Mouse (Mus musculus): ENCODE data around the gene Gata5. TPM values are rescaled to one million over a fixed set of nuclear protein-coding genes. Genes with fewer than 3 reads are reported as not detected.

The Gata5 gene
- polyA plus RNA-seq (2014; fragmentation: Nextera tagmentation; extraction: Ambion mirVana): 0.13 and 0.14 TPM in 2 replicates

GRCm38 (mm10) chr2:180334551-180334986, at the start of gene Gata5:
TSS of gene Gata5 (minus strand) at chr2:180334699.
- peak within 1 kb of the TSS; percentile 54 for H3K4me2 ChIP-seq (ENCODE audit: low read depth, low read length)
- H3K9ac ChIP-seq (replicated peaks; ENCODE audit: low read length): peak within 1 kb of the TSS; percentile 37
- ATAC-seq (replicated peaks; ENCODE audit: insufficient number of reproducible peaks, low FRiP score, low TSS enrichment, low read depth) (peak; percentile 36), DNase-seq (ENCODE audit: low spot score) (peak; percentile 45)
- H3K27me3 ChIP-seq (ENCODE audit: control insufficient read depth, insufficient read depth, low read length): peaks cover 40% of the 10 kb centered on the region
- 0% methylated on average over 32 of the region's 33 CpGs for WGBS
- H3K4me1 ChIP-seq (ENCODE audit: control insufficient read depth, insufficient read depth, low read length): peaks cover 6% of the 10 kb centered on the region
- peak within 1 kb of the TSS; percentile 35 for H3K4me3 ChIP-seq (ENCODE audit: low read depth, low read length)
- no peak within 1 kb of the TSS for H3K27ac ChIP-seq (replicated peaks; ENCODE audit: low read depth, low read length)
- no peaks in the 10 kb centered on the region for H3K9me3 ChIP-seq (replicated peaks; ENCODE audit: control insufficient read depth, low read length)
- H3K36me3 ChIP-seq (replicated peaks; ENCODE audit: control insufficient read depth, insufficient read depth, low read depth, low read length): no peaks in the 10 kb centered on the region

GRCm38 (mm10) chr2:180376730-180377129, 42.2 kb upstream of the Gata5 start:
- ATAC-seq (replicated peaks; ENCODE audit: insufficient number of reproducible peaks, low FRiP score, low TSS enrichment, low read depth) (no peak), DNase-seq (ENCODE audit: low spot score) (no peak)
- Histone ChIP-seq H3K9ac (replicated peaks; ENCODE audit: low read length) (no peak overlapping the region), H3K27me3 (ENCODE audit: control insufficient read depth, insufficient read depth, low read length) (no peaks in the 10 kb centered on the region), H3K4me3 (ENCODE audit: low read depth, low read length) (no peak overlapping the region), H3K36me3 (replicated peaks; ENCODE audit: control insufficient read depth, insufficient read depth, low read depth, low read length) (no peaks in the 10 kb centered on the region), H3K9me3 (replicated peaks; ENCODE audit: control insufficient read depth, low read length) (no peaks in the 10 kb centered on the region), H3K4me1 (ENCODE audit: control insufficient read depth, insufficient read depth, low read length) (no peaks in the 10 kb centered on the region), H3K4me2 (ENCODE audit: low read depth, low read length) (no peak overlapping the region), H3K27ac (replicated peaks; ENCODE audit: low read depth, low read length) (no peak overlapping the region)
- WGBS: 84% methylated on average over 5 of the region's 5 CpGs

- H3K4me2 ChIP-seq (ENCODE audit: low read depth, low read length): no peak overlapping the region
- no peak overlapping the region for H3K4me3 ChIP-seq (ENCODE audit: low read depth, low read length)
- 81% methylated on average over 10 of the region's 10 CpGs for WGBS
- ATAC-seq (replicated peaks; ENCODE audit: insufficient number of reproducible peaks, low FRiP score, low TSS enrichment, low read depth) (no peak), DNase-seq (ENCODE audit: low spot score) (no peak)
- no peaks in the 10 kb centered on the region for H3K27me3 ChIP-seq (ENCODE audit: control insufficient read depth, insufficient read depth, low read length)
- H3K9ac ChIP-seq (replicated peaks; ENCODE audit: low read length): no peak overlapping the region
- H3K9me3 ChIP-seq (replicated peaks; ENCODE audit: control insufficient read depth, low read length): no peaks in the 10 kb centered on the region
- H3K36me3 ChIP-seq (replicated peaks; ENCODE audit: control insufficient read depth, insufficient read depth, low read depth, low read length): no peaks in the 10 kb centered on the region
- H3K4me1 ChIP-seq (ENCODE audit: control insufficient read depth, insufficient read depth, low read length): no peaks in the 10 kb centered on the region
- no peak overlapping the region for H3K27ac ChIP-seq (replicated peaks; ENCODE audit: low read depth, low read length)
Observed at GRCm38 (mm10) chr2:180373256-180373655, 38.8 kb upstream of the Gata5 start.

- Histone ChIP-seq H3K4me1 (ENCODE audit: control insufficient read depth, insufficient read depth, low read length) (no peaks in the 10 kb centered on the region), H3K4me2 (ENCODE audit: low read depth, low read length) (no peak overlapping the region), H3K27ac (replicated peaks; ENCODE audit: low read depth, low read length) (no peak overlapping the region), H3K9ac (replicated peaks; ENCODE audit: low read length) (no peak overlapping the region), H3K27me3 (ENCODE audit: control insufficient read depth, insufficient read depth, low read length) (no peaks in the 10 kb centered on the region), H3K36me3 (replicated peaks; ENCODE audit: control insufficient read depth, insufficient read depth, low read depth, low read length) (no peaks in the 10 kb centered on the region), H3K9me3 (replicated peaks; ENCODE audit: control insufficient read depth, low read length) (no peaks in the 10 kb centered on the region), H3K4me3 (ENCODE audit: low read depth, low read length) (no peak overlapping the region)
- ATAC-seq (replicated peaks; ENCODE audit: insufficient number of reproducible peaks, low FRiP score, low TSS enrichment, low read depth): no peak
- 75% methylated on average over 5 of the region's 5 CpGs for WGBS
- DNase-seq (ENCODE audit: low spot score): no peak
Observed at GRCm38 (mm10) chr2:180368359-180368758, 33.9 kb upstream of the Gata5 start.

GRCm38 (mm10) chr2:180367350-180367749, 32.9 kb upstream of the Gata5 start:
- H3K4me1 ChIP-seq (ENCODE audit: control insufficient read depth, insufficient read depth, low read length): no peaks in the 10 kb centered on the region
- no peak overlapping the region for H3K9ac ChIP-seq (replicated peaks; ENCODE audit: low read length)
- DNase-seq (ENCODE audit: low spot score) (no peak), ATAC-seq (replicated peaks; ENCODE audit: insufficient number of reproducible peaks, low FRiP score, low TSS enrichment, low read depth) (no peak)
- H3K9me3 ChIP-seq (replicated peaks; ENCODE audit: control insufficient read depth, low read length): no peaks in the 10 kb centered on the region
- no peaks in the 10 kb centered on the region for H3K27me3 ChIP-seq (ENCODE audit: control insufficient read depth, insufficient read depth, low read length)
- no peak overlapping the region for H3K4me3 ChIP-seq (ENCODE audit: low read depth, low read length)
- 76% methylated on average over 4 of the region's 4 CpGs for WGBS
- H3K4me2 ChIP-seq (ENCODE audit: low read depth, low read length): no peak overlapping the region
- no peaks in the 10 kb centered on the region for H3K36me3 ChIP-seq (replicated peaks; ENCODE audit: control insufficient read depth, insufficient read depth, low read depth, low read length)
- no peak overlapping the region for H3K27ac ChIP-seq (replicated peaks; ENCODE audit: low read depth, low read length)

- no peak for DNase-seq (ENCODE audit: low spot score)
- H3K4me3 ChIP-seq (ENCODE audit: low read depth, low read length): no peak overlapping the region
- ATAC-seq (replicated peaks; ENCODE audit: insufficient number of reproducible peaks, low FRiP score, low TSS enrichment, low read depth): no peak
- no peak overlapping the region for H3K4me2 ChIP-seq (ENCODE audit: low read depth, low read length)
- H3K27ac ChIP-seq (replicated peaks; ENCODE audit: low read depth, low read length): no peak overlapping the region
- H3K9ac ChIP-seq (replicated peaks; ENCODE audit: low read length): no peak overlapping the region
- no peaks in the 10 kb centered on the region for H3K9me3 ChIP-seq (replicated peaks; ENCODE audit: control insufficient read depth, low read length)
- no peaks in the 10 kb centered on the region for H3K4me1 ChIP-seq (ENCODE audit: control insufficient read depth, insufficient read depth, low read length)
- WGBS: 80% methylated on average over 3 of the region's 3 CpGs
- H3K27me3 ChIP-seq (ENCODE audit: control insufficient read depth, insufficient read depth, low read length): no peaks in the 10 kb centered on the region
- H3K36me3 ChIP-seq (replicated peaks; ENCODE audit: control insufficient read depth, insufficient read depth, low read depth, low read length): no peaks in the 10 kb centered on the region
Observed at GRCm38 (mm10) chr2:180363434-180363720, 28.9 kb upstream of the Gata5 start.

GRCm38 (mm10) chr2:180362585-180363433, 28.3 kb upstream of the Gata5 start:
- H3K27ac ChIP-seq (replicated peaks; ENCODE audit: low read depth, low read length): no peak overlapping the region
- no peak overlapping the region for H3K4me3 ChIP-seq (ENCODE audit: low read depth, low read length)
- H3K4me1 ChIP-seq (ENCODE audit: control insufficient read depth, insufficient read depth, low read length): no peaks in the 10 kb centered on the region
- DNase-seq (ENCODE audit: low spot score) (no peak), ATAC-seq (replicated peaks; ENCODE audit: insufficient number of reproducible peaks, low FRiP score, low TSS enrichment, low read depth) (no peak)
- no peak overlapping the region for H3K4me2 ChIP-seq (ENCODE audit: low read depth, low read length)
- H3K36me3 ChIP-seq (replicated peaks; ENCODE audit: control insufficient read depth, insufficient read depth, low read depth, low read length): no peaks in the 10 kb centered on the region
- H3K9me3 ChIP-seq (replicated peaks; ENCODE audit: control insufficient read depth, low read length): no peaks in the 10 kb centered on the region
- H3K9ac ChIP-seq (replicated peaks; ENCODE audit: low read length): no peak overlapping the region
- no peaks in the 10 kb centered on the region for H3K27me3 ChIP-seq (ENCODE audit: control insufficient read depth, insufficient read depth, low read length)
- WGBS: 70% methylated on average over 7 of the region's 7 CpGs

GRCm38 (mm10) chr2:180359062-180359461, 24.6 kb upstream of the Gata5 start:
- no peaks in the 10 kb centered on the region for H3K9me3 ChIP-seq (replicated peaks; ENCODE audit: control insufficient read depth, low read length)
- no peak overlapping the region for H3K4me3 ChIP-seq (ENCODE audit: low read depth, low read length)
- H3K9ac ChIP-seq (replicated peaks; ENCODE audit: low read length): no peak overlapping the region
- H3K4me1 ChIP-seq (ENCODE audit: control insufficient read depth, insufficient read depth, low read length): no peaks in the 10 kb centered on the region
- no peaks in the 10 kb centered on the region for H3K36me3 ChIP-seq (replicated peaks; ENCODE audit: control insufficient read depth, insufficient read depth, low read depth, low read length)
- H3K27ac ChIP-seq (replicated peaks; ENCODE audit: low read depth, low read length): no peak overlapping the region
- H3K4me2 ChIP-seq (ENCODE audit: low read depth, low read length): no peak overlapping the region
- ATAC-seq (replicated peaks; ENCODE audit: insufficient number of reproducible peaks, low FRiP score, low TSS enrichment, low read depth): no peak
- DNase-seq (ENCODE audit: low spot score): peak; percentile 12
- H3K27me3 ChIP-seq (ENCODE audit: control insufficient read depth, insufficient read depth, low read length): no peaks in the 10 kb centered on the region
- 4% methylated on average over 4 of the region's 4 CpGs for WGBS
